Mouse (Mus musculus) neural tube, embryonic 14.5 days (tissue): ENCODE measurements around the gene Hist2h2ac. TPM values are rescaled to one million over a fixed set of nuclear protein-coding genes. Genes with fewer than 3 reads are reported as not detected.
"Not testable (repeated sequence)": the region's sequence is repeated elsewhere in the genome, so short reads cannot be mapped to it uniquely, and the experiment has no call there.

Experiments used
- ATAC-seq: fragments of 200-750 bp; cut with Nextera tagmentation; 2 replicates; pipeline ENCODE4 v1.8.0; 2017; ENCODE audit warnings: low read depth, mild to moderate bottlenecking, moderate TSS enrichment, moderate library complexity
- H3K27ac ChIP-seq: fragments of 300-500 bp; sonication (generic); 2 replicates; pipeline ENCODE4 v1.5.1; 2014; ENCODE audit warnings: low read depth, mild to moderate bottlenecking, control low read depth, low read length, moderate library complexity, mixed read lengths
- H3K27me3 ChIP-seq: fragments of 300-500 bp; sonication (generic); 2 replicates; pipeline ENCODE4 v1.6.1; 2014; ENCODE audit warnings: low read length; ENCODE audit not compliant: control insufficient read depth, insufficient read depth
- H3K36me3 ChIP-seq: fragments of 300-500 bp; sonication (generic); 2 replicates; pipeline ENCODE4 v1.6.1; 2014; ENCODE audit warnings: low read length, mixed read lengths; ENCODE audit not compliant: control insufficient read depth, insufficient read depth
- H3K4me1 ChIP-seq: fragments of 300-500 bp; sonication (generic); 2 replicates; pipeline ENCODE4 v1.6.1; 2014; ENCODE audit warnings: low read length; ENCODE audit not compliant: control insufficient read depth, insufficient read depth
- H3K4me2 ChIP-seq: fragments of 300-500 bp; sonication (generic); 2 replicates; pipeline ENCODE4 v1.6.1; 2014; ENCODE audit warnings: mild to moderate bottlenecking, low read depth, low read length, control low read depth
- H3K4me3 ChIP-seq: fragments of 300-500 bp; sonication (generic); 2 replicates; pipeline ENCODE4 v1.5.1; 2014; ENCODE audit warnings: low read depth, low read length, control low read depth, mixed read lengths
- H3K9ac ChIP-seq: fragments of 300-500 bp; sonication (generic); replicated peaks from 2 replicates; pipeline ENCODE4 v1.6.1; 2014; ENCODE audit warnings: low read depth, mild to moderate bottlenecking, control low read depth, low read length, mixed read lengths
- H3K9me3 ChIP-seq: fragments of 300-500 bp; sonication (generic); 2 replicates; pipeline ENCODE4 v1.6.1; 2016; ENCODE audit warnings: low read length; ENCODE audit not compliant: control insufficient read depth
- WGBS: fragments of 180-500 bp; shearing (Covaris S2); extraction: QIAGEN DNeasy Blood & Tissue Kit; methylation state at CpG from one replicate; pipeline ENCODE4 v1.1.7; 2014; 5-methylcytosine and 5-hydroxymethylcytosine counted together
- polyA plus RNA-seq: library from polyadenylated mRNA; unstranded; fragments of >200 nt; fragmentation: Nextera tagmentation; extraction: Ambion mirVana; gene quantifications from 2 replicates; pipeline ENCODE4 v1.2.1, GENCODE M21; 2014

Gene Hist2h2ac
- polyA plus RNA-seq, 1 experiment from 2014 or later = 1.3 TPM

- WGBS = 94% methylated on average over 3 of the region's 3 CpGs
- Histone ChIP-seq H3K27me3 (no peaks in the 10 kb centered on the region), H3K9me3 (no peaks in the 10 kb centered on the region), H3K36me3 (no peaks in the 10 kb centered on the region), H3K4me1 (0 out of 2 replicates have a peak, but pooled peaks cover 4% of the 10 kb centered on the region), H3K4me2 (no peak overlapping the region), H3K4me3 (no peak overlapping the region), H3K27ac (no peak overlapping the region), H3K9ac (no peak overlapping the region)
- no peak for ATAC-seq
Measured at GRCm38 (mm10) chr3:96251787-96252186, 31.1 kb upstream of the Hist2h2ac start.

DNA sequence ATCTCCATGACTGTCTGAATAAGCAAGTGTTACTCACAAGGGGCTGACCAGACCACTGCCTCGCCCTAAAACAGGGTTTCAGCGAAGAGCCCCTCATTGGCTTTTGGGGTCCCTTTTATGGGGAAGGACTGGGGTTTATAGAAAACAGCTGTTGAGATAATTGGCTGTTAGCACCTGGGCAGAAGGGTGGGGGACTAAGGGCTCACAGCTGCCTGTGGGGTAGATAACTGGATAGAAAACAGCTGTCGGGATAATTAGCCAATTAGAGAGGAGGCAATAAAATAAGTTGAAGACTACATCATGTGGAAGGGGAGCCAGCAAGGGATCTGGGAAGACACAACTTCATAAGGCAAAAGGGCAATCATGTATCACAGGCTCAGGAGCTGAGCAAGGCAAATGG lies 30.2 kb upstream of the Hist2h2ac start:
- no peak overlapping the region for H3K4me2 ChIP-seq
- no peaks in the 10 kb centered on the region for H3K36me3 ChIP-seq
- H3K4me1 ChIP-seq = 0 out of 2 replicates have a peak, but pooled peaks cover 4% of the 10 kb centered on the region
- no peak for ATAC-seq
- no peak overlapping the region for H3K27ac ChIP-seq
- H3K27me3 ChIP-seq = no peaks in the 10 kb centered on the region
- H3K9me3 ChIP-seq = no peaks in the 10 kb centered on the region
- 64% methylated on average over 3 of the region's 3 CpGs for WGBS
- no peak overlapping the region for H3K9ac ChIP-seq
- H3K4me3 ChIP-seq = no peak overlapping the region

DNA sequence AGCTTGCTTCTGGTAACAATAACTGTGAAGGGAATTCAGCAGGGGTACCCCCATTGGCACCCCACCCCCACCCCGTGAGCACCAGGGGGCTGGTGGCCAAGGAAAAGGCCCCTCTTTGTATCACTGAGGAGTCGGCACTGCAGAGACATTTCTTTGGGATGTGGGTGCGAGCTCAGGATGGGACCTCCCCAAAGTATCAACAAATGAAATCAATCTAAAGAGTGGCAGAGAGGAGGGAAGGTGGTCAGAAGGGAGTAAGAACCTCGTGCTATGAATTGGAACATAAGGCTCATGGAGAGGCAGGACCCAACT lies 28.3 kb upstream of the Hist2h2ac start:
- no peak overlapping the region for H3K4me3 ChIP-seq
- peaks cover 10% of the 10 kb centered on the region for H3K4me1 ChIP-seq
- ATAC-seq = no peak
- no peak overlapping the region for H3K4me2 ChIP-seq
- no peaks in the 10 kb centered on the region for H3K27me3 ChIP-seq
- H3K36me3 ChIP-seq = no peaks in the 10 kb centered on the region
- H3K9ac ChIP-seq = no peak overlapping the region
- H3K27ac ChIP-seq = no peak overlapping the region
- no peaks in the 10 kb centered on the region for H3K9me3 ChIP-seq
- 54% methylated on average over 4 of the region's 4 CpGs for WGBS

- 50% methylated on average over 6 of the region's 6 CpGs for WGBS
Measured at GRCm38 (mm10) chr3:96248141-96249033, 27.7 kb upstream of the Hist2h2ac start.

DNA sequence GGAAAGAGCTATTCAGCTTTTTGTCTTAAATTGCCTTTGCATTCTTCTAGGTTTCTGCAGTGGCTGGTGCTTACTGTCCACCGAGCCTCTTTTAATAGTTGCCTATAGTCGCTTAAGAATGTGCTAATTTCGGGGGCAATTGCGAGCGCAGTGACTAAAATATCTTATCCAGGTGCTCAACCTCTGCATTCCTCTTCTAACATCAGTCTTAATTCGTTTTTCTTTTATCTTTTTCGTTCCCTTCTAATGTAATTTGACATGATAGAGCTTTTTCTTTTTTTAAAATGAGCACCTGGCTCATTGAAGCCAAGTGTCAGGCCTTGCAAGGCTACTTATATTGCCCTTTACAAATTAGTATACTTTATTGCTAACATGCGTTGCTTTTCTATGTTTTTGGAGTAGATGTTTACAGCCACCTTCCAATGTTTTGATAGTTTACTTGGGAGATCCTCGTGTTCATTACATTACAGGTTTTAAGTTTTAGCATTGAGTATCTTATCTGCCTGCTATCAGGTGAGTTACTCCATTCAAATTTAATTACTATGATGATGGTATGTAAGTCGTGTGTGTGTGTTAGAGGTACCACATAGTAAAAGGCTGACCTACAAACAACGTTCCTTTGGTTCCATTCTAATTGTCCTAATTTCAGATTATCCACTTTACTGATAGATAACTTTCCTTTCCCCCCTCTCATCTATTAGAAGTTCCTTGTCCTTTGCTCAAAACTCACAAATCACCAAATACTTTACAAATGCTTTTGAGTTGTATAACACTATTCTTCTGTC lies 26.9 kb upstream of the Hist2h2ac start:
- peak overlapping the region; percentile 32; the same call in 1 of the 2 replicates for H3K4me2 ChIP-seq
- 3% methylated on average over 11 of the region's 11 CpGs for WGBS
- no peaks in the 10 kb centered on the region for H3K27me3 ChIP-seq
- H3K4me3 ChIP-seq = peak overlapping the region; percentile 17; the same call in 1 of the 2 replicates
- no peak overlapping the region for H3K27ac ChIP-seq
- H3K9ac ChIP-seq = no peak overlapping the region
- H3K9me3 ChIP-seq = no peaks in the 10 kb centered on the region
- H3K4me1 ChIP-seq = peaks cover 10% of the 10 kb centered on the region
- no peak for ATAC-seq
- no peaks in the 10 kb centered on the region for H3K36me3 ChIP-seq

More at GRCm38 (mm10) chr3:96248141-96249033, 27.7 kb upstream of the Hist2h2ac start:
- Histone ChIP-seq H3K36me3 (no peaks in the 10 kb centered on the region), H3K4me3 (no peak overlapping the region), H3K9ac (no peak overlapping the region), H3K27me3 (no peaks in the 10 kb centered on the region), H3K9me3 (no peaks in the 10 kb centered on the region), H3K4me2 (no peak overlapping the region; the same call in 1 of the 2 replicates), H3K27ac (no peak overlapping the region), H3K4me1 (peaks cover 10% of the 10 kb centered on the region)
- no peak for ATAC-seq

- H3K27me3 ChIP-seq, H3K9ac ChIP-seq, H3K9me3 ChIP-seq, H3K36me3 ChIP-seq, H3K27ac ChIP-seq, H3K4me1 ChIP-seq: not testable (repeated sequence)
- peak; percentile 86 for ATAC-seq
- Histone ChIP-seq H3K4me3 (peak within 1 kb of the TSS; percentile 24), H3K4me2 (peak within 1 kb of the TSS; percentile 32; the same call in 1 of the 2 replicates)
- WGBS = no CpG with 5 or more reads among the region's 47 CpGs
Measured at GRCm38 (mm10) chr3:96246427-96246856, 25.8 kb upstream of the Hist2h2ac start, which contains the start of gene Hist2h3c1. Hist2h3c1 (plus strand) TSS chr3:96246685.

GRCm38 (mm10) chr3:96246018-96246417 lies 25.3 kb upstream of the Hist2h2ac start:
- ATAC-seq, H3K27me3 ChIP-seq, H3K9me3 ChIP-seq, H3K27ac ChIP-seq, H3K9ac ChIP-seq, H3K36me3 ChIP-seq, H3K4me1 ChIP-seq: not testable (repeated sequence)
- Histone ChIP-seq H3K4me2 (peak overlapping the region; percentile 29; the same call in 1 of the 2 replicates), H3K4me3 (peak overlapping the region; percentile 24)
- under 1% methylated on average over 10 of the region's 21 CpGs for WGBS

GRCm38 (mm10) chr3:96245003-96245886 lies 24.6 kb upstream of the Hist2h2ac start, which contains the start of gene Hist2h2aa1:
Hist2h2aa1 (plus strand) TSS chr3:96245497.
- under 1% methylated on average over 22 of the region's 88 CpGs for WGBS
- peak; percentile 92 for ATAC-seq
- H3K4me1 ChIP-seq = peaks cover 12% of the 10 kb centered on the region
- not testable (repeated sequence) for H3K9me3 ChIP-seq, H3K27me3 ChIP-seq, H3K36me3 ChIP-seq
- peak within 1 kb of the TSS; percentile 42 for H3K4me3 ChIP-seq
- H3K4me2 ChIP-seq = peak within 1 kb of the TSS; percentile 57
- peak within 1 kb of the TSS; percentile 92 for H3K27ac ChIP-seq
- peak within 1 kb of the TSS; percentile 62 for H3K9ac ChIP-seq
